Comparison of ENCODE assay signal across 18 mouse cellular contexts in genomic region chr6:72911261-72911660, GRCm38 (mm10). TPM values are rescaled to one million over a fixed set of nuclear protein-coding genes. Genes with fewer than 3 reads are reported as not detected.
DNase-seq lines count a peak whose midpoint lies in the region; ATAC-seq lines count a peak whose summit lies in the region.
"Had no signal": no experiment of that assay in that cellular context is flagged by ENCODE, and none has a peak within 500 bp of the region (broad histone marks: within the 10 kb centered on the region; RNA-seq: fewer than 3 reads in every experiment).

No protein-coding gene starts in this region.

- no peak for ATAC-seq in activated CD4-positive, CD25-positive, alpha-beta regulatory T cell, adult 4 months
- ATAC-seq: CD4-positive, CD25-positive, alpha-beta regulatory T cell, adult 4 months; forebrain, embryonic 14.5 days; forebrain, embryonic 16.5 days; Patski had no signal

- DNase-seq in adrenal gland, postnatal 14 days: peak; percentile 29
- DNase-seq in adrenal gland, postnatal 36 days: no peak
- DNase-seq in ES-CJ7 (ENCODE audit: low read depth, low spot score) (peak; percentile 50), R1 (ENCODE audit: low read depth, low spot score) (peak; percentile 65)
- DNase-seq in right cerebral cortex, postnatal 4 days: no peak
- DNase-seq: adrenal gland, adult 2 months; adrenal gland, postnatal 10 days; B cell, adult 2 months; cerebellum, adult 11 months; cerebellum, adult 18-20 months; cerebellum, adult 8-10 months; cerebellum, postnatal 36 days; embryo, embryonic 11 days had no signal

RNA-seq across cellular contexts. Expression of gene Kcmf1, which starts 11.5 kb away (rescaled TPM):
- total RNA-seq in adrenal gland, postnatal 14 days (2021): 86.8 and 97.9 TPM in 2 replicates
- 100 to 1,000 TPM in 1 of 2 experiments, 10 to 100 TPM in 1; 88.9 to 100 TPM for total RNA-seq in adrenal gland, postnatal 36 days (2021)
- polyA plus RNA-seq in activated CD4-positive, CD25-positive, alpha-beta regulatory T cell, adult 4 months (2017; shearing (Covaris generic)): 10 to 100 TPM; 10.1 to 12.0 TPM

RNA-seq across cellular contexts. Expression of gene Tmsb10, which starts 47.3 kb away (rescaled TPM):
- total RNA-seq in adrenal gland, postnatal 14 days (2021): 355 and 495 TPM in 2 replicates
- 100 to 1,000 TPM; 175 to 225 TPM for total RNA-seq in adrenal gland, postnatal 36 days (2021)
- polyA plus RNA-seq in activated CD4-positive, CD25-positive, alpha-beta regulatory T cell, adult 4 months (2017; shearing (Covaris generic)): 1,000 to 10,000 TPM; 4,284 to 5,100 TPM

Comparison
In these comparisons a context has a peak if more than half of its experiments do, and no peak if none do; other contexts are left out.
1. DNase-seq: peak in adrenal gland, postnatal 14 days (single experiment), ES-CJ7 (single experiment) and R1 (single experiment); none in adrenal gland, postnatal 36 days (0 of 2) and right cerebral cortex, postnatal 4 days (single experiment).